Mouse (Mus musculus): Measurements from ENCODE around the gene Mast4. TPM values are rescaled to one million over a fixed set of nuclear protein-coding genes. Genes with fewer than 3 reads are reported as not detected.

Gene Mast4
- polyA plus RNA-seq, 1 experiment from 2014 or later, result 21.5 TPM

DNA sequence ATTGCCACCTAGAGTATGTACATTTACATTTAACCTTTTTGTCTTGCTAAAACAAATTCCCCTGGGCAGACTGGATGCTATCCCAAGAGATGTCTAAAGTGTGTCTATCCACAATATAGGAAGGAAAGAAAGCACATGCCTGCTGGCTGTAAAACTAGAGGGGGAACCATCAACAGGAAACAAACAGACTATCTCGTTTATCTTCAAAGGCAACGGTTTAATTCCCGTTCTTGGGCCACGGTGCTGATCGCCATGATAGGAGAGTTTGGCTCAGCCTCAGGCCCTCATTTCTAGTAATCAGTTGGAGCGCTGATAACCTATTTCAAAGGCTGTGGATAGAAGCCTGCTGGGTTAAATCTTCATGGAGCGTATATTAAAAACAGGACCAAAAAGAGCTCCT, 567.2 kb downstream of the Mast4 start:
- 74% methylated on average over 7 of the region's 7 CpGs for WGBS
- no peak overlapping the region for H3K27ac ChIP-seq
- no peaks in the 10 kb centered on the region for H3K27me3 ChIP-seq (ENCODE audit: low read depth, poor library complexity, severe bottlenecking)
- H3K4me1 ChIP-seq, result peaks cover 11% of the 10 kb centered on the region
- no peak overlapping the region for H3K4me3 ChIP-seq
- peaks cover 18% of the 10 kb centered on the region for H3K36me3 ChIP-seq
- H3K9me3 ChIP-seq (replicated peaks), result no peaks in the 10 kb centered on the region
- no peak for DNase-seq (ENCODE audit: low spot score)

DNA sequence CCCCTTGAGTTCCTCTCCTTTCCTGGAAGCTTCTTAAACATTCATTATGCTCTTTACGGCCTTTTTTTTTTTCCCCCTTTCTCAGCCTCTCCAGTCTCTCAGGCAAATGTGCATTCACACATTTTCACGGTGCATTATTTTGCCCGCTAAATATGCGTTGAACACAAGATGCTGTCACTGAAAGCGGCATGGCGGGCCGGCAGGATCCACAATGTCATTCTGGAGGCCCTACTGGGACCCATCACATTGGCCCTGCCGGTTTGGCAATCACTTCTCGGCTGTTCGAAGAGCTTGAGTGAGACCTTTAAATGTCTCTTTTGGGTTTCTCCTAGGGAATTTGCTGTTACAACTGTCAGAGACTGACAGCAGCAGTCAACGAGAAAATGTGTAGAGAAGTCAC, 569.1 kb downstream of the Mast4 start:
- Histone ChIP-seq H3K4me3 (no peak overlapping the region), H3K36me3 (peaks cover 24% of the 10 kb centered on the region), H3K27ac (no peak overlapping the region), H3K4me1 (peaks cover 12% of the 10 kb centered on the region), H3K27me3 (ENCODE audit: low read depth, poor library complexity, severe bottlenecking) (0 out of 2 replicates have a peak, but pooled peaks cover 3% of the 10 kb centered on the region), H3K9me3 (replicated peaks) (no peaks in the 10 kb centered on the region)
- DNase-seq (ENCODE audit: low spot score), result no peak
- 95% methylated on average over 11 of the region's 11 CpGs for WGBS

DNA sequence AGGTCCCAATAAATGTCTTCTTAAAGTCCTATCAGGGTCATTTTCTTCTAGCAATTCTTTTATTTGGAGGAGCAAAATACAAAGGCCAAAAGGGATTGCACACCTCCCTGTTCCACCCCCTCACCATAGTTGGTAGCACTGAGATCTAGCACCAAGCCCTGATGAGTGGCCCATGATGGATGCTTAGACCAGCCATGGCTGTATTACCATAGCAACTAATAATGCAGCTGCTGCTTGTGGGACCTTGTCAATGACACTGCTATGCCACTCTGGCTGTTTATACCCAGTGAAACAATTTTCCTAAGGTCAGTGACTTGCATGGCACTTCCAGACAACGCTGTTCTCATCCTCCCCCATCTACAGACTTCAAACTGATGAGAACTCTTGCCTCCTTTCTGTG, 570.1 kb downstream of the Mast4 start:
- Histone ChIP-seq H3K9me3 (replicated peaks) (no peaks in the 10 kb centered on the region), H3K27ac (no peak overlapping the region), H3K4me3 (no peak overlapping the region), H3K27me3 (ENCODE audit: low read depth, poor library complexity, severe bottlenecking) (0 out of 2 replicates have a peak, but pooled peaks cover 3% of the 10 kb centered on the region), H3K36me3 (peaks cover 34% of the 10 kb centered on the region), H3K4me1 (peaks cover 10% of the 10 kb centered on the region)
- 96% methylated on average over 1 of the region's 1 CpGs for WGBS
- DNase-seq (ENCODE audit: low spot score), result no peak

DNA sequence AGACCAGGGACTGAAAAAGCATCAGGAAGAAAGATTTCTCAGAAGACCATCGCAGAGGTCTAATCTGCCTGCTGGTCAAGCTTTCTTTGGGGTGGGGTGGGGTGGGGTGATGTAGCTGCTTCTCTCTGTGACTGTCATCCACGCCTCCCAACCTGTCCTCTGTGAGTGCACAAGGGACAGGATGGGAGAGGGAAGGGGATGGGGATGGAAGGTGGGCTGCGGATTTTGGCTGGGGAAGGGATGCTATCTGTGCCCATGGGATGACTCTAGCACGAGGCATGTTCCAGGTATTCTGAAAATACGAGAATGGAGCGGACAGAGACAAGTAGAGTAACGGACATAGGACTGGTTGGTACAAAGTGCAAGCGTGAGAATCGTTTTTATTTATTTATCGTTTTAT, 572.1 kb downstream of the Mast4 start:
- H3K4me1 ChIP-seq, result peaks cover 8% of the 10 kb centered on the region
- H3K9me3 ChIP-seq (replicated peaks), result no peaks in the 10 kb centered on the region
- no peak overlapping the region for H3K4me3 ChIP-seq
- 92% methylated on average over 10 of the region's 10 CpGs for WGBS
- H3K36me3 ChIP-seq, result peaks cover 48% of the 10 kb centered on the region
- no peak overlapping the region for H3K27ac ChIP-seq
- no peak for DNase-seq (ENCODE audit: low spot score)
- 0 out of 2 replicates have a peak, but pooled peaks cover 3% of the 10 kb centered on the region for H3K27me3 ChIP-seq (ENCODE audit: low read depth, poor library complexity, severe bottlenecking)

DNA sequence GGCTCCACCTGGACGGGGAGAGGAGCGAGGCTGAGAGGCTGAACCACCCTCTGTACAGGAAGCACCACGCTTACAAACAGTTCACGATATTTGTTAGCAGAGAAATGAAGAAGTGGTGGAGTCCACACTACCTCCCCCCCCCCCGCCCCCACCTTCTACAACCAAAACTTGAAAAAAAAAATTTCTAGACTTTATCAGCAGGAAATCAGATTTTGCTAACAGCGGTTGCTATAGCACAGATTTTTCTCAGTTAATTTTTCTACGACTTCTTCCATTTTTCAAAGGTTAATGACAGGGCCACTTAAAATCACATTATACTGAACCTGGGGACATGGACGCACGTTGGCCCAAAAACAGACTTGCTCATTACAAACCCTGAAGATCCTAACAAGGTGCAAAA, 572.9 kb downstream of the Mast4 start:
- Histone ChIP-seq H3K4me3 (no peak overlapping the region), H3K4me1 (peaks cover 8% of the 10 kb centered on the region), H3K27ac (no peak overlapping the region), H3K9me3 (replicated peaks) (no peaks in the 10 kb centered on the region), H3K36me3 (peaks cover 51% of the 10 kb centered on the region), H3K27me3 (ENCODE audit: low read depth, poor library complexity, severe bottlenecking) (0 out of 2 replicates have a peak, but pooled peaks cover 3% of the 10 kb centered on the region)
- WGBS, result 78% methylated on average over 9 of the region's 9 CpGs
- no peak for DNase-seq (ENCODE audit: low spot score)

DNA sequence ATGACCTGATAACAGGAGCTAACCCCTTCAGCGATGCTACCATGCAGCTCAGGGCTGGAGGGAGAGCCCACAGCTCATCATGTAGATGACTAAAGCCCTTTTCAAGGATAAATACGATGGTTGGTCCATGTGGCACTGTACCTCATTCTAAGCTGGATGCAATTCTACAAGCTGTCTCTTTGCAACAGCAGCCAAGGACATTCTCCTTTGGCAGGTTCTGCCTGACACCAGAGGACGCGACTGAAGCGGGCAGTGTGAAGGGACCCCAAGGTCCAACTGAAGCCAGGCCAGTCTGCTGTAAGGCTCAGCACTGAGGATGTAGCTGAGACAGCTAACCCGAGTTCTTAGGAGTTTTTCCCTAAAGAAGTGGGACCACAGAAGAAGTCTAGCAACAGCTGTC, 576.3 kb downstream of the Mast4 start:
- no peak overlapping the region for H3K27ac ChIP-seq
- H3K36me3 ChIP-seq, result peaks cover 42% of the 10 kb centered on the region
- 98% methylated on average over 6 of the region's 6 CpGs for WGBS
- H3K4me1 ChIP-seq, result peaks cover 8% of the 10 kb centered on the region
- H3K9me3 ChIP-seq (replicated peaks), result no peaks in the 10 kb centered on the region
- H3K4me3 ChIP-seq, result no peak overlapping the region
- DNase-seq (ENCODE audit: low spot score), result no peak
- H3K27me3 ChIP-seq (ENCODE audit: low read depth, poor library complexity, severe bottlenecking), result 0 out of 2 replicates have a peak, but pooled peaks cover 3% of the 10 kb centered on the region

DNA sequence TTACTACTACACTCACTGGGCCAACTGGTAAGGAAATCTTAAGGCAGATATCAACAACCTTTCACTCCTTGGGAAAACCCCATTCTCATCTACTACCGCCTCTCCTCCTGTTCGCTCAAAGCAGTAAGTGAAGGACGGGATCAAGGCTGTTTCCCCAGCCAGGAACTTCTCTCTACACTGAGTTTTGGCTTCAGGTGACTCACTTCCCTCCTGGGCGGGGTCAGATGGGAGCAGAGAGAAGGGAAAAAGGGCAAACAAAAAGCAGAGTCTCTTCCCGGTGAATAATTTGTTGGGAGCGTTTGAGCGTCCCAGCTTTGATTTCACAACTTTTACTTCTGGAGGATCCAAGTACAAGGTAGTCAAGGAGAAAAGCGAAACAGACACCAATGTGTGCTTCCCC, 578.2 kb downstream of the Mast4 start:
- 90% methylated on average over 8 of the region's 8 CpGs for WGBS
- Histone ChIP-seq H3K4me1 (no peaks in the 10 kb centered on the region; the same call in 1 of the 2 replicates), H3K27me3 (ENCODE audit: low read depth, poor library complexity, severe bottlenecking) (0 out of 2 replicates have a peak, but pooled peaks cover 3% of the 10 kb centered on the region), H3K27ac (no peak overlapping the region), H3K9me3 (replicated peaks) (no peaks in the 10 kb centered on the region), H3K4me3 (no peak overlapping the region), H3K36me3 (peaks cover 51% of the 10 kb centered on the region)
- DNase-seq (ENCODE audit: low spot score), result no peak

DNA sequence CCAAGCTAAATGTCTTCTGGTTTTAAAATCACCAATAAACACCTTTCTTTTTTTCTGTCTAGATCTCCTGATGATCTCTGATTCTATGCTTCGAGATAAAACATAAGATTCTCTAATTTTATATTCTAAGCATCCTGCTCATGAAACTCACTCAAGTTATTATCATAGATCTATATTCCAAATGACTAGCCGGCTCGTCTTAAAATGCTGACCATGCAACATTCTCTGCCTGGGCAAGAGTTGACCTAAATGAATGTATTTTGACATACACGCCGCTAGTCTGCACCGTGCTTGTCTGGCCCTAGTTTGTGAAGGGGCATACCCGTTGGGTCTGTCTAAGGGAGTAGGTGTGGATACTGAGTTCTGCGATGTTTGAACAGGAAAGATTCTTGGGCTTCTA, 579.2 kb downstream of the Mast4 start:
- no peaks in the 10 kb centered on the region for H3K27me3 ChIP-seq (ENCODE audit: low read depth, poor library complexity, severe bottlenecking)
- 97% methylated on average over 8 of the region's 8 CpGs for WGBS
- H3K36me3 ChIP-seq, result peaks cover 53% of the 10 kb centered on the region
- H3K9me3 ChIP-seq (replicated peaks), result no peaks in the 10 kb centered on the region
- no peaks in the 10 kb centered on the region; the same call in 1 of the 2 replicates for H3K4me1 ChIP-seq
- H3K4me3 ChIP-seq, result no peak overlapping the region
- DNase-seq (ENCODE audit: low spot score), result no peak
- H3K27ac ChIP-seq, result no peak overlapping the region

DNA sequence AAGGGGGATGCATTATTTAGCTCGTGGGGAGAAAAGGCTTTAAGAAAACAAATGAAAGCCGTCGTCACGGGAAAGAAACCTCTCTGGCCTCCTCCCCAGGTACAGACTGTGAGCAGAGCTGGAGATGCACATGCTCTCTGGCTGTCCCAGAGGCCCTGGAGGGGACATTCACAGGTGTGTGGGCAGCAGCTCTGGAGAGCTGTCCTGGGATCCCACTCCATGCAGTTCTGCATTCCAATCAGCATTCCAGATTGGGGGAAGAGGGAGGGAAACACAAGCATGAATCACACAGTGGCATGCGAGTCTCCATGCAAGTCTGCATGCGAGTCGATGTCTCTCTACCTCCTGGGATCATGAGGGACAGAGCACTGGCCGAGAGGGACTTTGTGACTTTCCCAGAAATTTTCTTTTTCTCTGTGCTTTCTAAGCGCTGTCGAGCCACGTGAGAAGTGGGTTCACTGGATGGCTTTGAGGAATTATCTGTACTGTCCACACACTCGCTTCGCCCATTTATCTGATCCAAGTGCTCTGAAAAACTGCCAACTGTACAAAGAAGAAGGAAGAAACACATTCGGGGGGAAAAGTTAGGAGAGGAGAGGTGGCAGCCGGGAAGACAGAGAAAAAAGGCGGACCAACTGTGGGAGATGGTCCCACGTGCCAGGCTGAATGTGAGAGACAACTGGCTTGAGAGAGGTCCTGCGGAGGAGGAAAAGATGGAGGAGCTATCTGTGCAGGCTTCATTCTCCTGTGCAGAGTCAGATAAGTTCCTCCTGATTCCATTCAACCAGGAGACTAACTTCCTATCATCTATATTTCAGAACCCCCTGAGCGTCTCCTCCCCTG, 580.4 kb downstream of the Mast4 start:
- DNase-seq (ENCODE audit: low spot score), result no peak
- Histone ChIP-seq H3K27ac (no peak overlapping the region), H3K9me3 (replicated peaks) (no peaks in the 10 kb centered on the region), H3K36me3 (peaks cover 50% of the 10 kb centered on the region), H3K4me1 (no peaks in the 10 kb centered on the region; the same call in 1 of the 2 replicates), H3K27me3 (ENCODE audit: low read depth, poor library complexity, severe bottlenecking) (no peaks in the 10 kb centered on the region), H3K4me3 (no peak overlapping the region)
- WGBS, result 89% methylated on average over 19 of the region's 19 CpGs

DNA sequence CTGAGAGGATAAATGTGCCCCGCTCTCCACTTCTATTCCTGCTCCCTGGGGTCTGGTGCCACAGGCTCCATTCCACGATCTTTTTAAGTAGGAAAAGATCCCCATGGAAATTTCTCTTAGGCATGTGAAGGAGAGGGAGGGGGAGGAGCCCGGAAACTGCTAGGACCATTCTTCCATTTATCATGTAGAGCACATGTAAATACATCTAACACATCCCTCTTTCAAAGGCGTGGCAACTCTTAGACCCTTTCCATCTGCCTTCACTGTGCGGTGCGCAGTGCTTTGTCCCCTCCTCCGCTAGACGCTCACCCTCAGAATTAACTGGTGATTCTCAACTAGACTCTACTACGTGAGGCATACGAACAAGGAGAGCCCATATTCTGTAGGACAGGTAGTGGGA, 584.4 kb downstream of the Mast4 start:
- H3K4me3 ChIP-seq, result no peak overlapping the region
- H3K4me1 ChIP-seq, result no peaks in the 10 kb centered on the region
- DNase-seq (ENCODE audit: low spot score), result no peak
- H3K27me3 ChIP-seq (ENCODE audit: low read depth, poor library complexity, severe bottlenecking), result no peaks in the 10 kb centered on the region
- 92% methylated on average over 10 of the region's 10 CpGs for WGBS
- H3K27ac ChIP-seq, result no peak overlapping the region
- peaks cover 43% of the 10 kb centered on the region for H3K36me3 ChIP-seq
- no peaks in the 10 kb centered on the region for H3K9me3 ChIP-seq (replicated peaks)

DNA sequence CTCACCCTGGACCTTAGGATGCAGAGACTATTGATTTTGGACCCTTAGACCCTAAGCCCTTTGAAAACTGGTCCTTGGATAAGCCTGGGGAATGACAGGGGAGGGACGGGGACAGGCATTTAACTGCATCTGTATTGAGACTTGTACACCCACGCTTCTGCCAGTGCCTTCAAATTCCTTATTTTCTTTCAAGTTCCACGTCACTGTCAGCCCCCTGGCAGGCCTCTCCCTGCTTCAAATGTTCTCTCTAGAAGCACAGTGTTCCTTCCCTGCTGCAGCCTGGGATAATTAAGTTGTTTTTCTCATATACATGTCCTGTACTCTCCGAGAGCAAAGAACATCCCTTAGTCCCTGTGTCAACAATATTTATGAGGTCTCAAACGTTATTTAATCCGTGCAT, 585.1 kb downstream of the Mast4 start:
- no peak for DNase-seq (ENCODE audit: low spot score)
- no peaks in the 10 kb centered on the region for H3K27me3 ChIP-seq (ENCODE audit: low read depth, poor library complexity, severe bottlenecking)
- H3K4me1 ChIP-seq, result no peaks in the 10 kb centered on the region
- no peak overlapping the region for H3K4me3 ChIP-seq
- H3K36me3 ChIP-seq, result peaks cover 43% of the 10 kb centered on the region
- no peak overlapping the region for H3K27ac ChIP-seq
- H3K9me3 ChIP-seq (replicated peaks), result no peaks in the 10 kb centered on the region
- 69% methylated on average over 6 of the region's 6 CpGs for WGBS

DNA sequence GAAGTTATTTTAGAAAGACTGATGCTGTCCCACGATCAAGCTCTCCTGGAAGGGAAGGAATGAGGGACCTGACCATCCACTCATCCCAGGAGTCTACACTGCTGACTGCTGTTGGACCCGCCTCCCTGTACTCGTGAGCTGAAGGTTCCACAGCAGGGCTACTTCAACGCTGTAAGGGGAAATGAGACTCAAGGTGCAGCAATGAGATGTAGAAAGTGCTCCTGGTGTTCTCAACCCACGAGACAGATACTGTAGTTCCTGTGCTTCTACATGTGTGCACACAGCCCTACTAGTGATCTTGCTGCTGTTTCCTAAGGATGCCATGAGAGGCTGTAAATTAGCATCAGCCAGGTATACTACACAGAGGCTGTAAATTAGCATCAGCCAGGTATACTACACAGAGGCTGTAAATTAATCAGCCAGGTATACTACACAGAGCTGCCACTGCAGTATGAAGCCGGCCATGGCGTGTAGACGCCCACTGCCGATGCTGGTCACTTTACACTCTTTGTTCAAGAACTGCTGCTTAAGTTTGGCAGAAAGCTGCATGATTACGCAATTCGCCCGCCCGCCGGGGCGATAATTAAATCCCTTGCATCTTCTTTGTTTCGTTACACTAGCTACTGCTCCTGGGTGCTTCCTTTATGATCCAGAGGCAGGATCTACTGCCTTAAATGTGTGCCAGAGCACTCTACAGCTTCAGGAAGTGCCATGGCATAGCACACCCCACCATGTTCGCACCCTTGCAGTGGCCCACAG, 587.3 kb downstream of the Mast4 start:
- no peaks in the 10 kb centered on the region for H3K27me3 ChIP-seq (ENCODE audit: low read depth, poor library complexity, severe bottlenecking)
- DNase-seq (ENCODE audit: low spot score), result no peak
- no peak overlapping the region for H3K27ac ChIP-seq
- no peak overlapping the region for H3K4me3 ChIP-seq
- no peaks in the 10 kb centered on the region for H3K9me3 ChIP-seq (replicated peaks)
- 91% methylated on average over 17 of the region's 17 CpGs for WGBS
- peaks cover 42% of the 10 kb centered on the region for H3K36me3 ChIP-seq
- no peaks in the 10 kb centered on the region for H3K4me1 ChIP-seq

All from limb, embryonic 10.5 days (tissue).